Mouse (Mus musculus): ENCODE measurements around the gene Mkln1. TPM values are rescaled to one million over a fixed set of nuclear protein-coding genes. Genes with fewer than 3 reads are reported as not detected.

Mkln1 gene
- polyA plus RNA-seq (2015; fragmentation: Nextera tagmentation; extraction: Ambion mirVana) = 80.2 and 82.3 TPM in 2 replicates

DNA sequence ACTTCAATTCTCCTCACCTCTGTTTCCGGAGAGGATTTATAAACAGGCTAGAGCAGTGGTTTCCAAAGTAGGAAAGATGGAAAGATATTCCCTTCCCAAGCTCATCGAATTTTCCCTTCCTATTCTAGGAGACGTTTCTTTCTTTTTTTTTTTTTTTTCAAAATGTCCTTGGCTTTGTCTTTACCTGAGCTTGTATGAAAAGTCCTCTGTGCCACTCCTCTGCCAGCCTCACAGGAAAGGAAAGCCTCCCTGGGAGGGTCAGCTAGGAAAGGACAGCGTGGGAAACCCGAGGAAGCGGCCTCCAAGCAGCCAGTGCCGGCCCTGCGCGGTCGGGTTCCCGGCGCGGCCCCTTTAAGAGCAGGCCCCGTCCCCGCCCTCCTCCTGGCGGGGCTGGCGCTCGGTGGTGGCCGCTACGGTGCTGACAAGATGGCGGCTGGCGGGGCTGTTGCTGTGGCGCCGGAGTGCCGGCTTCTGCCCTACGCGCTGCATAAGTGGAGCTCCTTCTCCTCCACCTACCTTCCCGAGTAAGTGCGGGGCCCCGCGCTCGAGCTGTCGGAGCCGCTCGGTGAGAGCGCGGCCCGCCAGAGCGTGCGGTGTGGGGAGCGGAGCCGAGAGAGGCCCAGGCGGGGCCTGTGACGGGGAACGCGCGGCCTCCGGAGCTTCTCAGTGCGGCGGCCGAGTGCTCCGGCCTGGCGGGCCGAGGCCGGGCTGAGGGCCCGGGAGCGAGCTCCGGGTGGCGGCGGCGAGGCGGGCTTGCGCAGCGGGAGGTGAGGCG is at the start of gene Mkln1:
Mkln1 (plus strand) TSS at position 305 of the 775 bp plus-strand sequence.

DNA sequence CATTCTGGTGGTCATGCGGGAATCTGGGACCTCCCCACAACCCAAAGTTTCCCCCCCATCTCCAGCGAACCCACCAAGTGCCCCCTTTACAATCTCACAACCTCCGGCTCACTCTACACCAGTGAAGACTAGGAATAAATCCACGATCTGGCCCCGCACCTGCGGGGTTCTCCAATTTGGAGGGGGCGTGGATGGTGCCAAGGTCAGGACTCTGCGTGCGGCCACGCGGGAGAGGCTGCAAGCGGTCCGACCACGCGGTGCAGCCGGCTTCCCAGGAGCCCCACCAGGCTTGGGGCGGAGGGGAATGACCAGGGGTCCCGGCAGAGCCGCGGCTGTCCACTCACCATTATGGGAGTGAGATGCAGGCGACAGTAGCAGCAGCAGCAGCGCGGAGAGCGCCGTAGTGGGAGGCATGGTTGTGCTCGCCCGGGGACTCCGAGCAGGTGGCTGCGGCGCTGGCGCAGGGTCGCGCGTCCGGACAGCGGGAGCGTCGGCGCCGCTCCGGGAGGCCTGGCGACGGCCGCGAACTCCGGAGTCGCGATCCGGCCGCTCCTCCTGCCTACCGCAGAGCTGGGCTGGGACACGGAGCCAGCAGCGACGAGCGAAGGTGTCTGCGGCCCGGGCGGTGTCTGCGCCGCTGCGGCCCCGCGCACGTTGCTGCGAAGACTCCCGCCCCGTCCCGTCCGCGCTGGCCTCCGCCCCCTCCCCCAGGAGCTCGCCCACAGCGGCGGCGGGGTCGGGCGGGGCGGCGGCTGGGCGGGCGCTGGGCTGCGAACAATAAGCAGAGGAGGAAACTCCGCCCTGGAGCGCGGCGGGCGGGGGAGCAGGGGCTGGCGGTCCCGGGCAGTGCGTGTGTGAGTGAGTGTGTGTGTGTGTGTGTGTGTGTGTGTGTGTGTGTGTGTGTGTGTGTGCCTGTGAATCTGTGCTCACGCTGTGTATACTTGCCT is 165.0 kb downstream of the Mkln1 start, which contains the start of gene Podxl:
Podxl (minus strand) TSS at position 747 of the 947 bp plus-strand sequence.

Other genes with a start within 250 kb of the Mkln1 start
- gene Podxl, start 165.2 kb downstream of the Mkln1 start, polyA plus RNA-seq (2015; fragmentation: Nextera tagmentation; extraction: Ambion mirVana) = 7.1 and 7.3 TPM in 2 replicates

All from neural tube, postnatal 0 days (tissue).